Mouse (Mus musculus) megakaryocyte, embryonic 14.5 days (primary cell): ENCODE results near the gene Slc5a11.

Experiments
- FLI1 ChIP-seq: IDR thresholded peaks from 2 replicates; pipeline ENCODE4 v1.6.1; 2012; ENCODE audit warnings: low read length, inconsistent platforms, mixed read lengths
- GATA1 ChIP-seq: IDR thresholded peaks from 3 replicates; pipeline ENCODE4 v1.6.1; 2012; ENCODE audit warnings: mixed read lengths, low read length, inconsistent platforms, borderline replicate concordance

DNA sequence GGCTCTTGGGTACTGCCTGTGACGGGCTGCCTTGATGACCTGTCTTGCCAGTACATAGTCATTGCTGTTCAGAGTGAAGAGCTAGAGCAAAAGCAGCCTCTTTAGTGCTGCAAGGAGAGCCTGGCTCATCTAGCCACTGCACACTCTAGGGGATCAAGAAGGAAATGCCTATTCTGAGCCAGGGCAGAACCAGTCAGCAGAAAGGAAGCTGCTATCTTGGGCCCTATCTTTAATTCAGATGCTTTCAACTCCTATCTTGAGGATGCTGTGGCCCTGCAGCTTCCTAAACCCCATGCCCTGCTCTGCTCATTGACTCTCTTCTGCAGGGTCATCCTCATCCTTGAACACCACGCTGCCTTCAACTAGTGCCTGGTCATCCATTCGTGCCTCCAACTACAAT is 26.1 kb upstream of the Slc5a11 start:
- TF ChIP-seq FLI1 = no peak
- no peak for TF ChIP-seq GATA1
